Mouse (Mus musculus) kidney, postnatal 36 days (tissue): ENCODE data around the gene Sdf4.

Source experiments
- DNase-seq, 2 experiments: peaks; one replicate each; pipeline ENCODE4 v3.0.0; 2021 to 2022; ENCODE audit warnings: mixed read lengths in 2 of 2

Gene Sdf4

DNA sequence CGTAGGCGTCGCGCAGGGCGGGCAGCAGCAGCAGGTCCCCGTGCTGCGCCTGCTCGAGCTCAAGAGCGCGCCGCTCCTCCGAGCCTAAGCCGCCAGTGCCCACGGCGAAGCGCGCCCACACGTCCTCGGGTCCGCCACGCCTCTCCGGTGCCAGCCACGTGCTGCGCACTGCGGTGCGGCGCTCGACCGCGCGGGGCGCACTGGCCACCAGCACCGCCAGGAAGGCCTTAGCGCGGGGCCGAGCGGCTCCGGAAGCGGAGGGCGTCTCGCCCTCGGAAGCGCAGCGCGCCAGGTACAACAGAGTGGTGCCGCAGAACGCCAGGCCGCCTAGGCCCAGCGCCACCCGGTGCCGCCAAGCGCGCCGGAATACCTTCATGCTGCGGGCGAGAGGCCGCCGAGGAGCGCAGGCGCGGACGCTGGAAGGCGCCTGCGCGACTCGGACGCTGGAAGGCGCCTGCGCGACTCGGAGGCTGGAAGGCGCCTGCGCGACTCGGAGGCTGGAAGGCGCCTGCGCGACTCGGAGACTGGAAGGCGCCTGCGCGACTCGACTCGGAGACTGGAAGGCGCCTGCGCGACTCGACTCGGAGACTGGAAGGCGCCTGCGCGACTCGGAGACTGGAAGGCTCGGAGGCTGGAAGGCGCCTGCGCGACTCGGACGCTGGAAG lies at the start of gene Sdf4, which contains the start of gene B3galt6:
TSS of gene Sdf4 (plus strand) at position 632 of the 665 bp plus-strand sequence.
TSS of gene B3galt6 (minus strand) at position 409 of the 665 bp plus-strand sequence.
- peak; percentile 82 to 89 for DNase-seq

DNA sequence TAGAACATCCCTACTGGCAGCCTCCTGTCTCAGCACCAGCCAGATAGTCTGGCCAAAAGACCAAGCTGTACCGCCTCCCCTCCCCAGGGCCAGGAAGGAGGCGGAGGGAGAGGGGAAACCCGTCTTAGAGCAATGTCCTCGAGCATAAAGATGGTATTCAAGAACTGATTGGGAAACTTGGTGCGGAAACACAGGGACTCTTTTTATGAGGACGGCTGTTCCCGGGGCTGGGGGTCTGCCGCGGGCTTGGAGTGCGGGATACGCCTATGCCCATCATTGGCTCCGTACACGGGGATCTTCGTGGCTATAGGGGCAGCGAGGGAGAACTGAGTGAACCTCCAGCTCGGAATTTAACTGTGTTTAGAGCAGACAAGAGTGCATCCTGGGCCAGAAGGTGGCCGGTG lies 49.6 kb upstream of the Sdf4 start:
- DNase-seq = peak in 1 of 2 experiments; percentile 28

- peak; percentile 94 to 96 for DNase-seq
Measured at GRCm38 (mm10) chr4:155943534-155944249, 49.0 kb upstream of the Sdf4 start, which contains the start of gene Ube2j2. Gene Ube2j2 (plus strand): TSS chr4:155943831.

GRCm38 (mm10) chr4:155944271-155944670 lies 48.4 kb upstream of the Sdf4 start:
- DNase-seq = peak in 1 of 2 experiments; percentile 17

DNA sequence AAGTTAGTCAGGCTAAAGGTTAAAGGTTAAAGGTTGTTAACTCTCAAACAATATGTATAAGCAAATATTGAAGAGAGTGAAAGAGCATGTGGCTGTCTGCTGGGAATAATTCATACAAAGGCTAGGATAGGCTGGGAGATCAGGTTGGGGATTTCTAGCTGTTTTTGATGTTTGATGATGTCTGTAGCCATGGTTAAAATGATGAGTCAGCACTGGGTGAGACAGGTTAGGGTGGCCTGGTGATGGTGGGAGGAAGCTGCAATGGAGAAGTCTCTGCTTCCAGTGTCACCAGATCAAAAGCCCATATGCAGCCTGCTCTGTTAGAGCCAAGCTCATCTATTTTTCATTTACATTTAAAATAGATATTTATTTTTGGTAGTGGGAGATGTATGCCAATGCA lies 45.6 kb upstream of the Sdf4 start:
- no peak for DNase-seq

GRCm38 (mm10) chr4:155955491-155955890 lies 37.2 kb upstream of the Sdf4 start:
- DNase-seq = no peak

DNA sequence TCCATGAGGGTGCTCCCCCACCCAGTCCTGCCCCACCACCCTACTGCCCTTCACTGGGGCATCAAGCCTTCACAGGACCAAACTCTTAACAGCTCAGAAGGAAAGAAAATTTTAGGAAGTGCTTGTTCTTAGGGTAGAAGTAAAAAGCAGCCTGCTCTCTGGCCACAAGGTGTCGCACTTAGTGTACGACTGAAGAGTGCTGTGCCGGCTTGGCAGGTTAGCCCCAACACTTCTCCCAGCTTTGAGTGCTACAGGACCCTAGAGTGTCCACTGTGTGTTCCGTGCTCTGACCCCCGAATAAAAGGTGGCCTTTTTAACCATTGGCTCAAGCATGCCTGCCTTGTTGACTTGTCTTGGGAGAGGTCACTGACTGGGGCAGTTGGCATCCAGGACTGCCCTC lies 33.4 kb upstream of the Sdf4 start:
- DNase-seq = peak; percentile 78 to 87

GRCm38 (mm10) chr4:155962167-155962971 lies 30.3 kb upstream of the Sdf4 start, which contains the start of gene C1qtnf12:
Gene C1qtnf12 (plus strand): TSS chr4:155962318.
- peak; percentile 71 to 77 for DNase-seq

DNA sequence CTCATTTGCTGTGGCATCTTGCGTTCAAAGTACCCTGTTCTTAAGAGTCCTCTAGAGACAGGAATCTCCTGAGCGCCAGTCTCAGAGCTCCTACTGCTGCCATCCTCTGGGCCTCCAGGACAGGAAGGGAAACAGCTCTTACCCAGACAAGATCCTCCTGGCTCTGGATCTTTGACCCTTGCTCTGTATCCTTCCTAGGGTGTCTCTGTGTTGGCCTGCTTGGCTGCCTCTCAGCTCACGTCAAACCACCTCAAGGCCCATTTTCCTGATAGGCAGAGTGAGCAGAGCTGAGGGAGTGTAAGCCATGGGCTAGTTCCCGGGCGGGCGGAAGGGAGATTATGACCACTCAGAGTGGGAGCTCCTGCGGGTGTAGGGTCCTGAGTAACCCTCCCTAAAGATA lies 29.6 kb upstream of the Sdf4 start:
- DNase-seq = peak; percentile 62 to 72

DNA sequence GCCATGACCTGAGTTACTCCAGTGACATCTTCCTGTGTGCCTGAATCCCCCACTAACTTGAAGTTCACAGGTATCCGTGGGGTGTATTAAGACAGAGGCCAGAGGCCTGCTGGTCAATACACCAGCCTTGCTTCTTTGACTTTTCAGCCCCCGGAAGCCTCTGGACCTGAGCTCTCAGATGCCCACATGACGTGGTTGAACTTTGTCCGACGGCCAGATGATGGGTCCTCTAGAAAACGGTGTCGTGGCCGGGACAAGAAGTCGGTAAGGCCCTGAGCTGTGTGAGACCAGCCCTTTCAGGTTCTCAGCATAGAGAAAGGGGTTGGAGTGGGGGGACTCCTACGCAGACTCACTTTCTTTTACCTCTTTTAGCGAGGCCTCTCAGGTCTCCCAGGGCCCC lies 28.3 kb upstream of the Sdf4 start:
- DNase-seq = peak; percentile 69

DNA sequence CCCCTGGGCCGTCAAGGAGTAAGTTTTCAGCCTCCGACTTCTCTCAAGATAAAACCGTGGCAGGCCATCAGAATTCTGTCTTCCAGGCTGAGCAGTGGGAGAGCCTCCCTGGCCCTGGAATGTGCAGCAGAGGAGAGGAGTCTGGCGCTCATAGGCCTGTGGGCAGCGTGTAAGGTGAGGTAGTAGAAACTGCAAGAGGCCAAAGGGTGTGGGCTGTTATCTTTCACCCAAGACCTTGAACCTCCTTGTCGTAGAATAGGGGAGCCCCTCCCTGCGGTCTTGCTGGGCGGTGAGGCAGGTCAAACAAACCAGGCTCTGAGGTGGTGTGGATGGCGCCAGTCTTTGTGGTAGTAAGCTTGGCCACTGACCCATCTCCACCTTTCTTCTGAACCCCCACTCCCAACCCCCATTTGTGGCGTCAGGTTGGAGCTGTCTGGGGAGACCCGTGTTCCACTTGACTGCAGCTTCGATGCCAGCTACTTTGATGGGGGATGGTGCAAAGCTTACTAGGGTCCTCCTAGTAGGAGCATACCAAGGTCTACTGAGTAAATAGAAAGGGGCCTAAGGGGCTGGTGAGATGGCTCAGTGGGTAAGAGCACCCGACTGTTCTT lies 23.5 kb upstream of the Sdf4 start:
- DNase-seq = no peak

DNA sequence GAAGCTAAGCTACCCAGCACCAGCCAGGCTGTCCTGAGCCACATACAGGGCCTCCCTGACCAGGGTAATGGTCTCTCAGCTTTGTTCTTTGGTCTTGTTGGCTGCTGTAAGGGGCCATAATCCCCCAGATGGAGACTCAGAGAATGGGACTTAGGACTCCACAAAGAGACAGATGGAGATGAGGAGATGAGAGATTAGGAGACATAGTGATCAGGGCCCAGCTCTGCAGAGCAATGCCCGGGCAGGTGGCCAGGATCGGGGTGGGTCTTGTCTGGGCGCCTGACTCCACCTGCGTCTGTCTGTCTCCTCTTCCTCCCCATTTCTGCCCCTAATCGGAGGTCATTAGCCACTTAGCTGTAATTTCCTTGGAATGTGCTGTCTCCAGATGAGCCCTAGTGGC lies 22.4 kb upstream of the Sdf4 start:
- no peak for DNase-seq

DNA sequence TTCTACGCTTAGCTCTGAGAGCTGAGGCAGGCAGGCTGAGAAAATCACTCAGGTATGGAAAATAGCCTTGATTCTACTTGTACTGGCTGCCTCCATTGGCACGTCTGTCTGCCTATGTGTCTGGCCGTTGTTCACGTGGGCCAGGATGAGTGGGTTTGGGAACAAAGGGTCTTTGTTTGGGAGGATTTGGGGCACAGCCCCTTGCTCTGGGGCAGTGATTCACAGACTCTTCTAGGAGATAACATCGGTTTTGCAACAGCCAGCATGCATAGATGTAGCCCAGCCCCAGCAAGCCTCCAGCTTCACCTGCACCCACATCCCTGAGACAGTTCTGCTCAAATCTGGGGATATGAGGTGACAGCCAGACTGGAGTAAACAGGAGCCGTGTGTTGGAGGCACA lies 20.0 kb upstream of the Sdf4 start:
- DNase-seq = no peak

- no peak for DNase-seq
Measured at GRCm38 (mm10) chr4:155973239-155973638, 19.4 kb upstream of the Sdf4 start.

- DNase-seq = no peak
Measured at GRCm38 (mm10) chr4:155981436-155982082, 11.1 kb upstream of the Sdf4 start.

DNA sequence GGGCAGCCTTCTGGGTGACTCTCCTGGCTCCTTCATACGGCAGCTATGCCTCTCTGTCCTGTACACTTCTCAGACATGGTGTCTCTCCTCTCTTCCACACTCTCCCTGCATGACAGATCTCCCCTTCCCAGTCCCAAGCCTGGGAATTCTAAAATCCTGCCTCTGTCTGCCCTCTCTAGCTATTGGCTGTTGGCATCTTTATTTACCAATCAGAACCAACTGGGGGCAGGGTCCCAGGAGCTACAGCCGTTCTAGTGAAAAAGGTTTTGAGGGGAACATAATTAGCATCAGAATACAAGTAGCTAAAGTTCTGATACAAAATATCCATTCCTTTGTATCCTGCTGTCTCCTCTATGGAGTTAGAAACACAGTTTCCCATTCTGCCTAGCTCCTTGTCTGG lies 8.9 kb upstream of the Sdf4 start:
- DNase-seq = no peak

DNA sequence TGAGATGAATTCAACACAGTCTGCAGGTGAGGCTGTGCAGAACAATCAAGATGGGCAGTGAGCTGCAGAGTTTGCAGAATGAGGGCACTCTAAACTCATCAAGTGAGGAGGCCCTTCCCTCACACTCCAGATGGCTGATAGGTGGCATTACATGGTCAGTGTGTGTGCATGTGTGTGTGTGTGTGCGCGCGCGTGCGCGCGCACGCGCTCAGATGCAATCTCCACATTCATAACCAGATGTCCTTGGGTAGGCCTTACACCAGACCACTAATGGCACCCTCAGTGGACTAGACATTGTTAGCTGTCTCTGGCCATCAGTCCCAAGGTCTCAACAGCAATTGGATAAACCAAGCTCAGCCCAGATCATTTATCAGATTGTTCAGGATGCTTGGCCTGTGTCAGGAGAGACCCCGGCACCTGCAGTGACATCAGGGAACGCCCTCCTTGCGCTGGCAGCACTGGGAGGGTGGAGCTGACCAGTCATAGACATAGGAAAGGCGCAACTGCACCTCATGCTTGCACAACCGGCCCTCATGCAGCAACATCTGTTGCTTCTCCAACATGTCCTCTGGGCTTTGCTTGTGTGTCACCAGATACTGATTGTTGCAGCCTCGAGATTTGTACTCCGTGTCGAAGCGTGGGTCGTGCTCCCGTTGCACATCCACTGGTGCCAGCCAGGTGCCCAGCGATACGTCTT lies 1.3 kb upstream of the Sdf4 start:
- DNase-seq = peak in 1 of 2 experiments; percentile 12

DNA sequence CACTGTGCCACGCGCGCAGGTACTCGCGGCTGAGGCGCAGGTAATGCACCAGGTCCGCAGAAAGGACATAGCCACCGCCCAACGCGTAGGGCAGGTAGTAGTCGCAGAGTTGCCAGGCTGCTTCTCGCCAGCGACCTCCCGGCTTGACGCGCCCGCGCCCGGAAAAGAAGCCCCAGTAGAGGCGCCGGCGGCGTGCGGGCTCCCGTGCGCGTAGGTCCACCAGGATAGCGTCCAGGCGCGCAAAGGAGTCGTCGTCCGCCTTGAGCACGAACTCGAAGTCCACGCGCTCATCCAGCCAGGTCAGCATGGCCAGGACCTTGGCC lies 803 bp upstream of the Sdf4 start:
- DNase-seq = no peak

GRCm38 (mm10) chr4:155992906-155993547 lies 355 bp downstream of the Sdf4 start:
- DNase-seq = peak; percentile 97 to 98

GRCm38 (mm10) chr4:155993606-155994005 lies 934 bp downstream of the Sdf4 start:
- DNase-seq = no peak

DNA sequence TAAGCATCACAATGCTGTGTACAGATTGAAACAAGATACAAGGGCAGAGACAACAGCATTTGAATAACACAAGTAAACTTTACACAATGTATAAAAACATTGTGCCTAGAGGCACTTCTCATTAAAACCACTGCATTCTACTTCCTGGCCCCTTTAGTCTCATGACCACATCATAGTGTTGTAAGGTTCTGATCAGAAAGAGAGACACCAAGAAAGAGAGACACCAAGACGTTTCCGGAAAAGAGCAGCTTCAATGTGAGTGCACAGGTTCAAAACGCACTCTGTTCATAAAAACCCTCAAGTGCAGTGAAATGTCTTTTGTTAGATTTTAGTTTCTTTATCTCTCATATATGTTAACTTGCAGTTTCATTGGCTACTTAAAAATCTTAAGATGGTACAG lies 11.4 kb downstream of the Sdf4 start:
- DNase-seq = no peak
